Mouse (Mus musculus) liver, adult 2 months (tissue): Measurements from ENCODE around the gene B3gnt8. TPM values are rescaled to one million over a fixed set of nuclear protein-coding genes. Genes with fewer than 3 reads are reported as not detected.

Experiments
- DNase-seq: peaks from one replicate; pipeline ENCODE4 v3.0.0-alpha.2; 2011; ENCODE audit warnings: low read depth, low spot score; ENCODE audit errors: extremely low read depth
- H3K27ac ChIP-seq: fragments of 200-500 bp; replicated peaks from 2 replicates; pipeline ENCODE4 v1.5.1; 2012; ENCODE audit warnings: low read depth, mild to moderate bottlenecking, control low read depth, inconsistent platforms, low read length; ENCODE audit not compliant: insufficient read depth
- H3K27me3 ChIP-seq: fragments of 200-500 bp; 2 replicates; pipeline ENCODE4 v1.6.1; 2012; ENCODE audit warnings: mild to moderate bottlenecking, moderate library complexity, low read length, inconsistent platforms; ENCODE audit not compliant: control insufficient read depth, insufficient read depth
- H3K36me3 ChIP-seq: fragments of 200-500 bp; 2 replicates; pipeline ENCODE4 v1.6.1; 2012; ENCODE audit warnings: low read length, inconsistent platforms; ENCODE audit not compliant: control insufficient read depth, insufficient read depth
- H3K4me1 ChIP-seq: fragments of 200-500 bp; 2 replicates; pipeline ENCODE4 v1.6.1; 2011; ENCODE audit warnings: low read length; ENCODE audit not compliant: control insufficient read depth, insufficient read depth
- H3K4me3 ChIP-seq: fragments of 200-500 bp; 2 replicates; pipeline ENCODE4 v1.5.1; 2011; ENCODE audit warnings: low read depth, mild to moderate bottlenecking, control low read depth, low read length, moderate library complexity; ENCODE audit not compliant: insufficient read depth
- H3K79me2 ChIP-seq: fragments of 200-500 bp; 2 replicates; pipeline ENCODE4 v1.6.1; 2012; ENCODE audit warnings: inconsistent platforms, mild to moderate bottlenecking, low read length, moderate library complexity; ENCODE audit not compliant: control insufficient read depth, insufficient read depth
- H3K9ac ChIP-seq: fragments of 200-500 bp; 2 replicates; pipeline ENCODE4 v1.6.1; 2012; ENCODE audit warnings: low read depth, mild to moderate bottlenecking, control low read depth, inconsistent platforms, low read length
- CTCF ChIP-seq: fragments of 200-500 bp; IDR thresholded peaks from 2 replicates; pipeline ENCODE4 v1.5.1; 2011; ENCODE audit warnings: low read depth, low read length, control low read depth
- POLR2A ChIP-seq: fragments of 200-500 bp; IDR thresholded peaks from 2 replicates; pipeline ENCODE4 v1.6.1; 2011; ENCODE audit warnings: low read length, control low read depth; ENCODE audit not compliant: insufficient read depth; ENCODE audit errors: extremely low read depth
- WGBS: fragments of 180-500 bp; shearing (Covaris S2); methylation state at CpG from one replicate; pipeline ENCODE4 v1.1.7; 2018; 5-methylcytosine and 5-hydroxymethylcytosine counted together
- polyA plus RNA-seq: library from polyadenylated mRNA; depleted of rRNA; stranded (reverse); fragments of >200 nt; gene quantifications from 2 replicates; pipeline ENCODE4 v1.2.3, GENCODE M21; 2012
- total RNA-seq: library from RNA; depleted of rRNA; stranded (reverse); fragments of >200 nt; gene quantifications from 2 replicates; pipeline ENCODE4 v1.2.3, GENCODE M21; 2014

B3gnt8 gene
- total and polyA plus RNA-seq, 2 experiments = 0.46 to 1.1 TPM

- no peaks in the 10 kb centered on the region for H3K36me3 ChIP-seq
- H3K4me3 ChIP-seq = no peak overlapping the region
- H3K27ac ChIP-seq = no peak overlapping the region
- H3K4me1 ChIP-seq = no peaks in the 10 kb centered on the region
- H3K27me3 ChIP-seq = no peaks in the 10 kb centered on the region
- 79% methylated on average over 4 of the region's 4 CpGs for WGBS
- H3K9ac ChIP-seq = no peak overlapping the region
- no peak for TF ChIP-seq POLR2A
- no peak for TF ChIP-seq CTCF
- no peak for DNase-seq
- H3K79me2 ChIP-seq = no peaks in the 10 kb centered on the region
These were observed 19.8 kb upstream of the B3gnt8 start for GRCm38 (mm10) chr7:25606625-25607063.

DNA sequence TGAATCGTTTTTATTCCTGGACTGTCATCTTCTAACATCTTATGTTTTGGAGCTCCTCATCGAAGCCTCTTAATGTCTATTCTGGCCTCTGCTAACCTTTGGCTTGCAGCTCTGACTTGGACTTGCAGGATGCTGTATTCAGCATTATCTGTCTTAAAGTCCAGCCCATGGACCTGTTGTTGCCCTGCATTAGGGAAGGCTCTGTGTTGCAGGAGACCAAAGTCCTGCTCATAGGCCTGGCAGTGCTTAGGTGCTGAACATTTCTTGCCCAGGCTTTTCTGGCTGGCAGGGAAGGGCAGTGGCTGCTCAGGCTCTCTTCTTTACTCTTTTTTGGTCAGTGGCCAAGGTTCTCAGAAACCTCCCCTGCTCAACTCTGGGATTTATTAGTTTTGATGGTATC is 19.3 kb upstream of the B3gnt8 start:
- H3K9ac ChIP-seq = no peak overlapping the region
- H3K79me2 ChIP-seq = no peaks in the 10 kb centered on the region
- TF ChIP-seq CTCF (no peak), POLR2A (no peak)
- H3K4me1 ChIP-seq = no peaks in the 10 kb centered on the region
- no peaks in the 10 kb centered on the region for H3K27me3 ChIP-seq
- no peak overlapping the region for H3K4me3 ChIP-seq
- no peaks in the 10 kb centered on the region for H3K36me3 ChIP-seq
- H3K27ac ChIP-seq = no peak overlapping the region
- WGBS = 64% methylated on average over 2 of the region's 2 CpGs
- DNase-seq = no peak

GRCm38 (mm10) chr7:25610056-25610455 is 16.4 kb upstream of the B3gnt8 start:
- Histone ChIP-seq H3K27me3 (no peaks in the 10 kb centered on the region), H3K4me3 (no peak overlapping the region), H3K79me2 (no peaks in the 10 kb centered on the region), H3K36me3 (no peaks in the 10 kb centered on the region), H3K27ac (no peak overlapping the region), H3K4me1 (no peaks in the 10 kb centered on the region), H3K9ac (no peak overlapping the region)
- DNase-seq = no peak
- no peak for TF ChIP-seq CTCF
- WGBS = 57% methylated on average over 6 of the region's 6 CpGs

GRCm38 (mm10) chr7:25611501-25611900 is 15.0 kb upstream of the B3gnt8 start:
- Histone ChIP-seq H3K27ac (no peak overlapping the region), H3K27me3 (no peaks in the 10 kb centered on the region), H3K4me3 (no peak overlapping the region), H3K36me3 (no peaks in the 10 kb centered on the region), H3K4me1 (no peaks in the 10 kb centered on the region), H3K79me2 (no peaks in the 10 kb centered on the region), H3K9ac (no peak overlapping the region)
- 40% methylated on average over 7 of the region's 7 CpGs for WGBS
- no peak for DNase-seq
- TF ChIP-seq POLR2A (no peak), CTCF (no peak)

GRCm38 (mm10) chr7:25614086-25614485 is 12.4 kb upstream of the B3gnt8 start:
- Histone ChIP-seq H3K36me3 (no peaks in the 10 kb centered on the region), H3K9ac (no peak overlapping the region), H3K27ac (no peak overlapping the region), H3K79me2 (no peaks in the 10 kb centered on the region), H3K4me1 (no peaks in the 10 kb centered on the region), H3K27me3 (no peaks in the 10 kb centered on the region), H3K4me3 (no peak overlapping the region)
- 96% methylated on average over 5 of the region's 5 CpGs for WGBS
- no peak for TF ChIP-seq CTCF
- no peak for TF ChIP-seq POLR2A
- no peak for DNase-seq

DNA sequence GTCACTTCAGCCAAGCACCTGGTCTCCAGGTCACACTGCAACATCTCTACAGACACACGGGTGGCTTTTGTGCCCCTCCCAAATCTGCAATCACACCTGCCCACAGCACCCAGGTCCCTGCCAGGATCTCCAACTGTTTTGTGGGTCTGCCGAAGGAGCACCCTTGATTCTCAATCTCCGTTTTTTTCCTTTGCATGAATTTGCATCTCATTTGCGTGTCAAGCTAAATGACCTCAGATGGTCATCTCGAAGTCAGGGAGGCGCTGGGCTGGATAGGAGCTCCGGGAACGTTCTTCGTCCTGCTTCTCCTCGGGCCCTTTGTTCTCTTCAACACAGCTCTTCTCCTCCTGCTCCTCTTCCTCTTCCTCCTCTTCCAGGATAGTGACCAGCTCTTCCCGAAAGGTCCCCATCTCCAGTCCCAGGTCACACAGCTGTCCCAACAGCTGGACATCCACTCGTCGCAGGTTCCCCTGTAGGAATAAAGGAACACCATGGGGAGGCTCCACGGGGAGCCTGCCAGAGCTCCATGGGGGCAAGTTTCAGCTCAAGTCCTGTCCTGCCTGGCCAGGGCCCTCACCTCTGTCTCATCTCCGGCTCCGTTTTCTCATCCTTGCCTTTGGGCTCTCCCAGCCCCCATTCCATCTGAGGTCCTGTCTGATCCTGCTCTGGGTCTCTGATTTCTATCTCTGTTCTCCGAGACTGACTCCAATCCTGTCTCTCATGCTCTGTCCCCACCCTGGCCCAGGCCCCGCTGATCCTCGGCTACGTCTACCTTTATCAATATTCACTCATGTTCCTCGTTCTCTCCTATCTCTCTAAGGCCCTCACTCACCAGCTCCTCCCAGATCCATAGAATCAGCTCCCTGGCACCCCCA is 11.4 kb upstream of the B3gnt8 start:
- Histone ChIP-seq H3K79me2 (no peaks in the 10 kb centered on the region), H3K27me3 (no peaks in the 10 kb centered on the region), H3K9ac (no peak overlapping the region), H3K36me3 (no peaks in the 10 kb centered on the region), H3K4me1 (peaks cover 2% of the 10 kb centered on the region; the same call in 1 of the 2 replicates), H3K27ac (no peak overlapping the region), H3K4me3 (no peak overlapping the region)
- TF ChIP-seq POLR2A (no peak), CTCF (no peak)
- WGBS = 83% methylated on average over 21 of the region's 21 CpGs
- no peak for DNase-seq
